Mouse (Mus musculus): ENCODE measurements around the gene Tenm3.

- TF ChIP-seq CTCF (IDR thresholded peaks at IDR 0.05; ENCODE audit: low read depth) (no peak), EP300 (IDR thresholded peaks at IDR 0.05; ENCODE audit: low read depth) (no peak)
These were observed 687 bp upstream of the Tenm3 start for GRCm38 (mm10) chr8:48844370-48844905.

Measured in liver, postnatal 0 days (tissue).